In genomic region chr2:28468486-28469225, GRCm38 (mm10) we compare ENCODE assay signal across 9 mouse cellular contexts. TPM values are rescaled to one million over a fixed set of nuclear protein-coding genes. Genes with fewer than 3 reads are reported as not detected.
DNase-seq lines count a peak whose midpoint lies in the region; ATAC-seq and TF ChIP-seq lines count a peak whose summit lies in the region.
"Had no signal": no experiment of that assay in that cellular context is flagged by ENCODE, and none has a peak within 500 bp of the region (broad histone marks: within the 10 kb centered on the region; RNA-seq: fewer than 3 reads in every experiment).

No protein-coding gene starts in this region.

- H3K4me2 ChIP-seq in limb, embryonic 12.5 days, result peak overlapping the region; percentile 84
- peak overlapping the region; percentile 88 for H3K4me2 ChIP-seq in stomach, embryonic 16.5 days (ENCODE audit: low read depth, low read length)

- TF ChIP-seq POLR2A in thymus, adult 2 months (IDR thresholded peaks at IDR 0.05; ENCODE audit: control insufficient read depth, extremely low read depth, insufficient read depth, low read length, poor library complexity), result no peak

- peaks cover 33% of the 10 kb centered on the region for H3K36me3 ChIP-seq in erythroblast, embryonic 14.5 days (ENCODE audit: control insufficient read depth)
- peaks cover 9% of the 10 kb centered on the region for H3K36me3 ChIP-seq in thymus, adult 2 months (ENCODE audit: control insufficient read depth, insufficient read depth, low read length)
- H3K36me3 ChIP-seq in limb, embryonic 12.5 days, result peaks cover 45% of the 10 kb centered on the region
- peaks cover 31% of the 10 kb centered on the region for H3K36me3 ChIP-seq in stomach, embryonic 16.5 days (ENCODE audit: control insufficient read depth, insufficient read depth, low read length)

- no peak for ATAC-seq in erythroblast, adult 5-6 weeks (replicated peaks; ENCODE audit: low FRiP score, poor library complexity, severe bottlenecking)
- no peak for ATAC-seq in limb, embryonic 12.5 days (ENCODE audit: insufficient number of reproducible peaks, insufficient read depth, low FRiP score, low TSS enrichment, low read depth)
- no peak for ATAC-seq in stomach, embryonic 16.5 days (ENCODE audit: insufficient read depth, low FRiP score)

- 0 out of 2 replicates have a peak, but pooled peaks cover 2% of the 10 kb centered on the region for H3K9me3 ChIP-seq in erythroblast, embryonic 14.5 days (ENCODE audit: control insufficient read depth, low read length)
- 0 out of 2 replicates have a peak, but pooled peaks cover 11% of the 10 kb centered on the region for H3K9me3 ChIP-seq in limb, embryonic 12.5 days
- H3K9me3 ChIP-seq in stomach, embryonic 16.5 days (replicated peaks; ENCODE audit: control insufficient read depth, low read length), result no peaks in the 10 kb centered on the region

- H3K4me3 ChIP-seq in erythroblast, embryonic 14.5 days (replicated peaks), result peak overlapping the region; percentile 84
- peak overlapping the region; percentile 67 for H3K4me3 ChIP-seq in thymus, adult 2 months (ENCODE audit: control insufficient read depth, insufficient read depth, low read length)
- H3K4me3 ChIP-seq in limb, embryonic 12.5 days (replicated peaks), result peak overlapping the region; percentile 95
- peak overlapping the region; percentile 95 for H3K4me3 ChIP-seq in stomach, embryonic 16.5 days (replicated peaks; ENCODE audit: low read length)

- H3K4me1 ChIP-seq in erythroblast, embryonic 14.5 days (ENCODE audit: control insufficient read depth), result peaks cover 19% of the 10 kb centered on the region
- H3K4me1 ChIP-seq in thymus, adult 2 months (replicated peaks; ENCODE audit: control insufficient read depth, insufficient read depth, low read length), result peaks cover 19% of the 10 kb centered on the region
- peaks cover 15% of the 10 kb centered on the region for H3K4me1 ChIP-seq in limb, embryonic 12.5 days (replicated peaks)
- H3K4me1 ChIP-seq in stomach, embryonic 16.5 days (ENCODE audit: control insufficient read depth, insufficient read depth, low read length), result peaks cover 3% of the 10 kb centered on the region; the same call in 1 of the 2 replicates

- 58% methylated on average over 18 of the region's 18 CpGs for WGBS in thymus, adult 2 months
- WGBS in limb, embryonic 12.5 days, result 56% methylated on average over 18 of the region's 18 CpGs
- WGBS in stomach, embryonic 16.5 days, result 54% methylated on average over 18 of the region's 18 CpGs

- H3K9ac ChIP-seq in limb, embryonic 12.5 days (replicated peaks), result peak overlapping the region; percentile 96
- peak overlapping the region; percentile 98 for H3K9ac ChIP-seq in stomach, embryonic 16.5 days (ENCODE audit: low read length)

- H3K27ac ChIP-seq in thymus, adult 2 months (ENCODE audit: control insufficient read depth, insufficient read depth, low read length), result no peak overlapping the region
- no peak overlapping the region for H3K27ac ChIP-seq in limb, embryonic 12.5 days
- H3K27ac ChIP-seq in stomach, embryonic 16.5 days (ENCODE audit: low read length), result no peak overlapping the region

- TF ChIP-seq CTCF in thymus, adult 2 months (IDR thresholded peaks at IDR 0.05; ENCODE audit: borderline replicate concordance, control insufficient read depth, extremely low read depth, insufficient read depth, low read length, poor library complexity), result no peak

- H3K27me3 ChIP-seq in erythroblast, embryonic 14.5 days (ENCODE audit: control insufficient read depth), result peaks cover 37% of the 10 kb centered on the region
- H3K27me3 ChIP-seq in thymus, adult 2 months (ENCODE audit: control insufficient read depth, insufficient read depth, low read length), result no peaks in the 10 kb centered on the region; the same call in 1 of the 2 replicates
- peaks cover 12% of the 10 kb centered on the region; the same call in 1 of the 2 replicates for H3K27me3 ChIP-seq in limb, embryonic 12.5 days
- 0 out of 2 replicates have a peak, but pooled peaks cover 3% of the 10 kb centered on the region for H3K27me3 ChIP-seq in stomach, embryonic 16.5 days (ENCODE audit: control insufficient read depth, insufficient read depth, low read length)

- DNase-seq in thymus, adult 2 months, result no peak
- no peak for DNase-seq in thymus, postnatal 25 days
- no peak for DNase-seq in spleen, postnatal 36 days (ENCODE audit: low spot score in 2 of 2)
- no peak for DNase-seq in cerebellum, adult 11-12 months

RNA-seq across cellular contexts. Expression of gene Mrps2, which starts 0.8 kb away (rescaled TPM):
- 1.0 and 1.5 TPM in 2 replicates for polyA plus RNA-seq in erythroblast, embryonic 14.5 days (2012)
- total RNA-seq in erythroblast, adult 5-6 weeks (2015; ENCODE audit: low replicate concordance), result 8.2 and 16.9 TPM in 2 replicates
- total RNA-seq in erythroblast, adult 5-6 weeks (2017; ENCODE audit: low replicate concordance), result 3.2 and 7.5 TPM in 2 replicates
- 50.7 and 53.8 TPM in 2 replicates for polyA plus RNA-seq in thymus, adult 2 months (2012; rRNA removed)
- 58.7 and 66.4 TPM in 2 replicates for polyA plus RNA-seq in limb, embryonic 12.5 days (2016; fragmentation: Nextera tagmentation; extraction: Ambion mirVana)
- 53.5 and 54.0 TPM in 2 replicates for polyA plus RNA-seq in stomach, embryonic 16.5 days (2015; fragmentation: Nextera tagmentation; extraction: Ambion mirVana)

RNA-seq across cellular contexts. Expression of gene 1700007K13Rik, which starts 2.5 kb away (rescaled TPM):
- not detected in 2 replicates for polyA plus RNA-seq in erythroblast, embryonic 14.5 days (2012)
- not detected in 2 replicates for total RNA-seq in erythroblast, adult 5-6 weeks (2015; ENCODE audit: low replicate concordance)
- not detected in 2 replicates for total RNA-seq in erythroblast, adult 5-6 weeks (2017; ENCODE audit: low replicate concordance)
- polyA plus RNA-seq in thymus, adult 2 months (2012; rRNA removed), result not detected in 2 replicates
- polyA plus RNA-seq in limb, embryonic 12.5 days (2016; fragmentation: Nextera tagmentation; extraction: Ambion mirVana), result 0.70 and 0.73 TPM in 2 replicates
- 0.80 and 0.99 TPM in 2 replicates for polyA plus RNA-seq in stomach, embryonic 16.5 days (2015; fragmentation: Nextera tagmentation; extraction: Ambion mirVana)
- total RNA-seq: hematopoietic stem cell, adult 5-6 weeks had no signal

RNA-seq across cellular contexts. Expression of gene Ppp1r26, which starts 22.1 kb away (rescaled TPM):
- polyA plus RNA-seq in erythroblast, embryonic 14.5 days (2012), result 0.01 TPM in 1 of 2 replicates, not detected in the other
- total RNA-seq in erythroblast, adult 5-6 weeks (2015; ENCODE audit: low replicate concordance), result not detected in 2 replicates
- 0.28 TPM in 1 of 2 replicates, not detected in the other for total RNA-seq in erythroblast, adult 5-6 weeks (2017; ENCODE audit: low replicate concordance)
- polyA plus RNA-seq in thymus, adult 2 months (2012; rRNA removed), result 1.2 and 1.3 TPM in 2 replicates
- polyA plus RNA-seq in limb, embryonic 12.5 days (2016; fragmentation: Nextera tagmentation; extraction: Ambion mirVana), result 8.6 and 8.8 TPM in 2 replicates
- polyA plus RNA-seq in stomach, embryonic 16.5 days (2015; fragmentation: Nextera tagmentation; extraction: Ambion mirVana), result 3.3 and 4.2 TPM in 2 replicates

RNA-seq across cellular contexts. Expression of gene Gbgt1, which starts 28.0 kb away (rescaled TPM):
- not detected in 2 replicates for polyA plus RNA-seq in erythroblast, embryonic 14.5 days (2012)
- total RNA-seq in erythroblast, adult 5-6 weeks (2015; ENCODE audit: low replicate concordance), result not detected in 2 replicates
- not detected in 2 replicates for total RNA-seq in erythroblast, adult 5-6 weeks (2017; ENCODE audit: low replicate concordance)
- polyA plus RNA-seq in thymus, adult 2 months (2012; rRNA removed), result 2.5 and 2.8 TPM in 2 replicates
- 0.25 TPM in 1 of 2 replicates, not detected in the other for polyA plus RNA-seq in limb, embryonic 12.5 days (2016; fragmentation: Nextera tagmentation; extraction: Ambion mirVana)
- 3.2 and 3.5 TPM in 2 replicates for polyA plus RNA-seq in stomach, embryonic 16.5 days (2015; fragmentation: Nextera tagmentation; extraction: Ambion mirVana)
- total RNA-seq: hematopoietic stem cell, adult 5-6 weeks had no signal

RNA-seq across cellular contexts. Expression of gene Gm10134, which starts 37.2 kb away (rescaled TPM):
- polyA plus RNA-seq in erythroblast, embryonic 14.5 days (2012), result not detected in 2 replicates
- total RNA-seq in erythroblast, adult 5-6 weeks (2015; ENCODE audit: low replicate concordance), result 5.9 TPM in 1 of 2 replicates, not detected in the other
- total RNA-seq in erythroblast, adult 5-6 weeks (2017; ENCODE audit: low replicate concordance), result not detected in 2 replicates
- 0.47 and 0.61 TPM in 2 replicates for polyA plus RNA-seq in thymus, adult 2 months (2012; rRNA removed)
- polyA plus RNA-seq in limb, embryonic 12.5 days (2016; fragmentation: Nextera tagmentation; extraction: Ambion mirVana), result 0.69 and 0.89 TPM in 2 replicates
- polyA plus RNA-seq in stomach, embryonic 16.5 days (2015; fragmentation: Nextera tagmentation; extraction: Ambion mirVana), result 7.4 and 8.9 TPM in 2 replicates
- total RNA-seq: hematopoietic stem cell, adult 5-6 weeks had no signal

Comparison
In these comparisons a context has a peak if more than half of its experiments do, and no peak if none do; other contexts are left out.
1. RNA of gene Mrps2, which starts 0.8 kb away (polyA plus RNA-seq): 58.7 to 66.4 TPM in limb, embryonic 12.5 days, 53.5 to 54.0 TPM in stomach, embryonic 16.5 days and 50.7 to 53.8 TPM in thymus, adult 2 months; 1.0 to 1.5 TPM in erythroblast, embryonic 14.5 days; every median in the first group is over 10 times any median in the second.
2. Peak in every context shown above with its lines, with median percentiles within 50 percentile points of each other: H3K4me3 ChIP-seq.